ENCODE assay signal across 18 mouse cellular contexts in the genomic region with DNA sequence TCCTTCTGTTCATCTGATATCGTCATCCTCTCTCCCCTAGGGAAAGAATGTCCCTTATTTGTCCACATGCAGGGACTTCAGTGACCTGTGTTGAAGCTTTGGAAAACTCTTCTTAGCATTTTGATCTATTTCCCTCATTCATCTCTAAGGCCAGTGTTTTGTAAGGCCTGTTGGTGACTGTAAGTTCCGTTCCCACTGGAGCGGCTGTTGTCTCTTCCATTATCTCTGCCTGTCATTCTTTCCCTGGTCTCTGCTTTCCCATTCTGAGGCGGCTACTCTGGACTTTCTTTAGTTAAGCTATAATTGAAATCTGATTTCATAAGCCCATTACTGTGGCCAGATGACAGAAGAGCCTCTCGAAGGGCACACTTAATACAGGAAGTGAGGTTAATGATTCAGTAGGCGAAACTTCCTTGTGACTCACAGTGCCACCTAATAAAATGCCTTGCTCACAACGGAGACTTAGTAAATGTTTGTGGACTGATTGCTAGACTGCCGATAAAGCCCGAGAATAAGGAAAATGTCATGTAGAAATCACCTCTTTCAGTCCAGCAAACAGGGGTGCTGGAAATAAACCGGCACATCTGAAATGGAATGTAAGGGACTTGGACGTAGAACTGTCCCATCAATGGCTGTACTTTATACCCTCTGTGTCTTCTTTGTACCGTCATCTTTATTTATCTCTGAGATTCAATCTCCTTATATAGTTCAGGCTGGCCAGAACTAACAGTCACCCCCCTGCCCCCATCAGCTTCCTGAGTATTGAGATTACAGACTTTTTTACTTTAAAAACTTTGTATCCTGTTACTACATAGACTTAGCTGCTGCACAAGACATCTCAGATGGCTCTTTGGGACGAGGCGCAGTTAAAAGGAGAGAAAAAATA.
DNase-seq lines count a peak whose midpoint lies in the region; ATAC-seq and TF ChIP-seq lines count a peak whose summit lies in the region.
"Had no signal": no experiment of that assay in that cellular context is flagged by ENCODE, and none has a peak within 500 bp of the region (broad histone marks: within the 10 kb centered on the region; RNA-seq: fewer than 3 reads in every experiment).

No protein-coding gene starts in this region.

- no peaks in the 10 kb centered on the region for H3K27me3 ChIP-seq in heart, embryonic 12.5 days (replicated peaks)
- no peaks in the 10 kb centered on the region for H3K27me3 ChIP-seq in heart, embryonic 10.5 days (ENCODE audit: insufficient read depth, poor library complexity, severe bottlenecking)
- no peaks in the 10 kb centered on the region for H3K27me3 ChIP-seq in small intestine, adult 2 months (ENCODE audit: control insufficient read depth, insufficient read depth, low read length)
- H3K27me3 ChIP-seq: embryonic facial prominence, embryonic 12.5 days; liver, embryonic 15.5 days had no signal

- ATAC-seq in heart, embryonic 12.5 days (ENCODE audit: insufficient number of reproducible peaks, low FRiP score), result no peak
- ATAC-seq: forebrain, embryonic 14.5 days; inflammation-experienced regulatory T-cells, adult 6 months had no signal

- no peaks in the 10 kb centered on the region for H3K9me3 ChIP-seq in heart, embryonic 12.5 days (replicated peaks)
- H3K9me3 ChIP-seq in heart, embryonic 10.5 days, result no peaks in the 10 kb centered on the region
- H3K9me3 ChIP-seq: embryonic facial prominence, embryonic 12.5 days; limb, embryonic 10.5 days; liver, embryonic 15.5 days had no signal

- WGBS in heart, embryonic 12.5 days, result 59% methylated on average over 14 of the region's 14 CpGs
- 69% methylated on average over 14 of the region's 14 CpGs for WGBS in heart, embryonic 10.5 days
- WGBS in large intestine, adult 2 months, result 23% methylated on average over 14 of the region's 14 CpGs
- 29% methylated on average over 14 of the region's 14 CpGs for WGBS in small intestine, adult 2 months

- H3K4me1 ChIP-seq in heart, embryonic 12.5 days (replicated peaks), result 0 out of 2 replicates have a peak, but pooled peaks cover 5% of the 10 kb centered on the region
- H3K4me1 ChIP-seq in heart, embryonic 10.5 days, result no peaks in the 10 kb centered on the region
- peaks cover 8% of the 10 kb centered on the region; the same call in 1 of the 2 replicates for H3K4me1 ChIP-seq in small intestine, adult 2 months (ENCODE audit: control insufficient read depth, insufficient read depth, insufficient read length, low read length)
- H3K4me1 ChIP-seq: embryonic facial prominence, embryonic 12.5 days; liver, embryonic 15.5 days had no signal

- TF ChIP-seq POLR2A in small intestine, adult 2 months (IDR thresholded peaks at IDR 0.05; ENCODE audit: low read depth, low read length), result no peak

- H3K27ac ChIP-seq in heart, embryonic 12.5 days (ENCODE audit: poor library complexity, severe bottlenecking), result no peak overlapping the region
- no peak overlapping the region for H3K27ac ChIP-seq in heart, embryonic 10.5 days
- peak overlapping the region; percentile 98 for H3K27ac ChIP-seq in small intestine, adult 2 months (ENCODE audit: insufficient read depth, low read depth, low read length)
- H3K27ac ChIP-seq: embryonic facial prominence, embryonic 12.5 days; limb, embryonic 10.5 days; liver, embryonic 15.5 days had no signal

- H3K9ac ChIP-seq in heart, embryonic 12.5 days, result no peak overlapping the region
- H3K9ac ChIP-seq: embryonic facial prominence, embryonic 12.5 days; liver, embryonic 15.5 days had no signal

- no peaks in the 10 kb centered on the region for H3K36me3 ChIP-seq in heart, embryonic 12.5 days
- H3K36me3 ChIP-seq in heart, embryonic 10.5 days, result no peaks in the 10 kb centered on the region
- H3K36me3 ChIP-seq in small intestine, adult 2 months (ENCODE audit: control insufficient read depth, insufficient read depth, low read length), result no peaks in the 10 kb centered on the region
- H3K36me3 ChIP-seq: embryonic facial prominence, embryonic 12.5 days; limb, embryonic 10.5 days; liver, embryonic 15.5 days had no signal

- DNase-seq in heart, embryonic 10.5 days (ENCODE audit: low spot score), result no peak
- DNase-seq in MN1 (ENCODE audit: low spot score), result peak; percentile 42
- DNase-seq in large intestine, adult 2 months (ENCODE audit: low read depth, low spot score), result peak; percentile 66
- no peak for DNase-seq in embryo, embryonic 10.5 days (ENCODE audit: low spot score)
- DNase-seq in thymus, adult 18-20 months, result no peak
- DNase-seq in adrenal gland, adult 8-10 months, result no peak
- DNase-seq: cerebellum, postnatal 10 days; gastrocnemius, postnatal 36 days; heart, postnatal 14 days; layer of hippocampus, adult 9-11 months; right cerebral cortex, postnatal 14 days had no signal

- peak overlapping the region; percentile 18 for H3K4me2 ChIP-seq in heart, embryonic 12.5 days
- H3K4me2 ChIP-seq: embryonic facial prominence, embryonic 12.5 days; liver, embryonic 15.5 days had no signal

- TF ChIP-seq CTCF in small intestine, adult 2 months (IDR thresholded peaks at IDR 0.05; ENCODE audit: extremely low read depth, insufficient read length, insufficient replicate concordance, low read depth, low read length), result no peak

- no peak overlapping the region for H3K4me3 ChIP-seq in heart, embryonic 12.5 days
- no peak overlapping the region for H3K4me3 ChIP-seq in heart, embryonic 10.5 days
- no peak overlapping the region for H3K4me3 ChIP-seq in small intestine, adult 2 months (ENCODE audit: low read depth, low read length)
- H3K4me3 ChIP-seq: embryonic facial prominence, embryonic 12.5 days; limb, embryonic 10.5 days; liver, embryonic 15.5 days had no signal

Comparison
In these comparisons a context has a peak if more than half of its experiments do, and no peak if none do; other contexts are left out.
1. DNase-seq: peak in MN1 (single experiment) and large intestine, adult 2 months (single experiment); none in heart, embryonic 10.5 days (single experiment), embryo, embryonic 10.5 days (single experiment), thymus, adult 18-20 months (0 of 2) and adrenal gland, adult 8-10 months (single experiment).